In genomic region chr4:126275681-126276131, GRCm38 (mm10) we compare ENCODE assay signal across 12 mouse cellular contexts. TPM values are rescaled to one million over a fixed set of nuclear protein-coding genes. Genes with fewer than 3 reads are reported as not detected.
DNase-seq lines count a peak whose midpoint lies in the region; ATAC-seq and TF ChIP-seq lines count a peak whose summit lies in the region.
"Had no signal": no experiment of that assay in that cellular context is flagged by ENCODE, and none has a peak within 500 bp of the region (broad histone marks: within the 10 kb centered on the region; RNA-seq: fewer than 3 reads in every experiment).

No protein-coding gene starts in this region.

- no peak for DNase-seq in hindbrain, embryonic 11.5 days (ENCODE audit: low spot score)
- peak; percentile 34 for DNase-seq in lung, postnatal 36 days
- DNase-seq in lung, adult 2 months = no peak
- DNase-seq in cerebellum, adult 9-10 months = peak; percentile 86
- DNase-seq in B cell, adult 2 months = no peak
- DNase-seq in gastrocnemius, adult 8-10 months (ENCODE audit: low spot score in 2 of 2) = no peak

- no peaks in the 10 kb centered on the region; the same call in 1 of the 2 replicates for H3K4me1 ChIP-seq in hindbrain, embryonic 16.5 days (ENCODE audit: control insufficient read depth, insufficient read depth, low read depth, low read length)
- H3K4me1 ChIP-seq in hindbrain, embryonic 11.5 days (replicated peaks; ENCODE audit: control insufficient read depth, insufficient read depth, low read length) = no peaks in the 10 kb centered on the region
- no peaks in the 10 kb centered on the region for H3K4me1 ChIP-seq in lung, adult 2 months (ENCODE audit: control insufficient read depth, insufficient read depth, low read length)
- no peaks in the 10 kb centered on the region for H3K4me1 ChIP-seq in stomach, embryonic 16.5 days (ENCODE audit: control insufficient read depth, insufficient read depth, low read length)

- H3K36me3 ChIP-seq in hindbrain, embryonic 16.5 days (ENCODE audit: control insufficient read depth, insufficient read depth, low read length) = peaks cover 19% of the 10 kb centered on the region
- H3K36me3 ChIP-seq in hindbrain, embryonic 11.5 days (ENCODE audit: control insufficient read depth, insufficient read depth, low read length) = no peaks in the 10 kb centered on the region
- H3K36me3 ChIP-seq in stomach, embryonic 16.5 days (ENCODE audit: control insufficient read depth, insufficient read depth, low read length) = peaks cover 8% of the 10 kb centered on the region; the same call in 1 of the 2 replicates

- no peak overlapping the region for H3K4me2 ChIP-seq in hindbrain, embryonic 16.5 days (ENCODE audit: low read length)
- H3K4me2 ChIP-seq in hindbrain, embryonic 11.5 days (replicated peaks; ENCODE audit: low read depth, low read length) = no peak overlapping the region
- H3K4me2 ChIP-seq in stomach, embryonic 16.5 days (ENCODE audit: low read depth, low read length) = no peak overlapping the region
- H3K4me2 ChIP-seq: forebrain, embryonic 12.5 days had no signal

- H3K4me3 ChIP-seq in hindbrain, embryonic 16.5 days (ENCODE audit: low read length) = no peak overlapping the region
- no peak overlapping the region for H3K4me3 ChIP-seq in hindbrain, embryonic 11.5 days (ENCODE audit: low read depth, low read length)
- H3K4me3 ChIP-seq in lung, adult 2 months (replicated peaks; ENCODE audit: extremely low read depth, low read depth, low read length) = no peak overlapping the region
- H3K4me3 ChIP-seq in stomach, embryonic 16.5 days (replicated peaks; ENCODE audit: low read length) = no peak overlapping the region
- H3K4me3 ChIP-seq: forebrain, embryonic 12.5 days had no signal

- H3K9me3 ChIP-seq in hindbrain, embryonic 16.5 days (ENCODE audit: control insufficient read depth, low read length) = no peaks in the 10 kb centered on the region
- no peaks in the 10 kb centered on the region for H3K9me3 ChIP-seq in hindbrain, embryonic 11.5 days (ENCODE audit: control insufficient read depth, low read length)
- no peaks in the 10 kb centered on the region for H3K9me3 ChIP-seq in stomach, embryonic 16.5 days (replicated peaks; ENCODE audit: control insufficient read depth, low read length)
- H3K9me3 ChIP-seq: forebrain, embryonic 12.5 days had no signal

- TF ChIP-seq CTCF in lung, adult 2 months (IDR thresholded peaks at IDR 0.05; ENCODE audit: insufficient read depth, low read length) = no peak

- H3K27ac ChIP-seq in hindbrain, embryonic 16.5 days (ENCODE audit: low read depth, low read length) = no peak overlapping the region
- H3K27ac ChIP-seq in hindbrain, embryonic 11.5 days (ENCODE audit: low read depth, low read length) = no peak overlapping the region
- no peak overlapping the region for H3K27ac ChIP-seq in stomach, embryonic 16.5 days (ENCODE audit: low read length)
- H3K27ac ChIP-seq: forebrain, embryonic 12.5 days had no signal

- H3K27me3 ChIP-seq in hindbrain, embryonic 16.5 days (replicated peaks; ENCODE audit: control insufficient read depth, insufficient read depth, low read length) = no peaks in the 10 kb centered on the region
- H3K27me3 ChIP-seq in hindbrain, embryonic 11.5 days (ENCODE audit: control insufficient read depth, insufficient read depth, low read length) = no peaks in the 10 kb centered on the region
- H3K27me3 ChIP-seq in stomach, embryonic 16.5 days (ENCODE audit: control insufficient read depth, insufficient read depth, low read length) = no peaks in the 10 kb centered on the region
- H3K27me3 ChIP-seq: CH12.LX; forebrain, embryonic 12.5 days had no signal

- ATAC-seq in hindbrain, embryonic 16.5 days = no peak
- no peak for ATAC-seq in hindbrain, embryonic 11.5 days (ENCODE audit: low FRiP score)
- ATAC-seq in stomach, embryonic 16.5 days (ENCODE audit: insufficient read depth, low FRiP score) = peak; percentile 16; the same call in 1 of the 2 replicates

- H3K9ac ChIP-seq in hindbrain, embryonic 16.5 days (ENCODE audit: low read depth, low read length) = 0 out of 2 replicates have a peak overlapping the region, but pooled peaks have one; percentile 23
- H3K9ac ChIP-seq in hindbrain, embryonic 11.5 days (ENCODE audit: low read depth, low read length) = no peak overlapping the region
- no peak overlapping the region for H3K9ac ChIP-seq in stomach, embryonic 16.5 days (ENCODE audit: low read length)
- H3K9ac ChIP-seq: forebrain, embryonic 12.5 days had no signal

- no peak for TF ChIP-seq POLR2A in lung, adult 2 months (IDR thresholded peaks at IDR 0.05; ENCODE audit: borderline replicate concordance, extremely low read depth, low read depth, low read length)

- 73% methylated on average over 13 of the region's 13 CpGs for WGBS in hindbrain, embryonic 16.5 days
- 90% methylated on average over 13 of the region's 13 CpGs for WGBS in hindbrain, embryonic 11.5 days
- 77% methylated on average over 13 of the region's 13 CpGs for WGBS in lung, adult 2 months
- 78% methylated on average over 13 of the region's 13 CpGs for WGBS in stomach, embryonic 16.5 days

RNA-seq across cellular contexts. Expression of gene Col8a2, which starts 10.9 kb away (rescaled TPM):
- 5.8 and 6.8 TPM in 2 replicates for polyA plus RNA-seq in hindbrain, embryonic 16.5 days (2015; fragmentation: Nextera tagmentation; extraction: Ambion mirVana)
- polyA plus RNA-seq in hindbrain, embryonic 11.5 days (2014; fragmentation: Nextera tagmentation; extraction: Ambion mirVana) = 15.6 and 17.4 TPM in 2 replicates
- polyA plus RNA-seq in lung, adult 2 months (2012; rRNA removed) = 3.5 and 4.4 TPM in 2 replicates
- polyA plus RNA-seq in stomach, embryonic 16.5 days (2015; fragmentation: Nextera tagmentation; extraction: Ambion mirVana) = 7.6 and 11.1 TPM in 2 replicates
- total RNA-seq in gastrocnemius, adult 8-10 months (2022) = 1 to 10 TPM in 2 of 4 experiments, under 1 TPM in 2; 0.46 to 1.6 (median 1.1) TPM
- total RNA-seq: CH12.LX; common myeloid progenitor, adult 5-6 weeks; megakaryocyte, adult 5-6 weeks had no signal

RNA-seq across cellular contexts. Expression of gene Trappc3, which starts 13.6 kb away (rescaled TPM):
- 179 and 199 TPM in 2 replicates for polyA plus RNA-seq in hindbrain, embryonic 16.5 days (2015; fragmentation: Nextera tagmentation; extraction: Ambion mirVana)
- 17.8 and 39.1 TPM in 2 replicates for polyA plus RNA-seq in hindbrain, embryonic 11.5 days (2014; fragmentation: Nextera tagmentation; extraction: Ambion mirVana)
- 31.7 and 51.1 TPM in 2 replicates for polyA plus RNA-seq in lung, adult 2 months (2012; rRNA removed)
- 97.2 and 103 TPM in 2 replicates for polyA plus RNA-seq in stomach, embryonic 16.5 days (2015; fragmentation: Nextera tagmentation; extraction: Ambion mirVana)
- 10 to 100 TPM; 19.7 to 23.2 (median 22.3) TPM for total RNA-seq in gastrocnemius, adult 8-10 months (2022)

RNA-seq across cellular contexts. Expression of gene Map7d1, which starts 19.6 kb away (rescaled TPM):
- polyA plus RNA-seq in hindbrain, embryonic 16.5 days (2015; fragmentation: Nextera tagmentation; extraction: Ambion mirVana) = 59.8 and 71.7 TPM in 2 replicates
- 54.6 and 65.5 TPM in 2 replicates for polyA plus RNA-seq in hindbrain, embryonic 11.5 days (2014; fragmentation: Nextera tagmentation; extraction: Ambion mirVana)
- 153 and 194 TPM in 2 replicates for polyA plus RNA-seq in lung, adult 2 months (2012; rRNA removed)
- polyA plus RNA-seq in stomach, embryonic 16.5 days (2015; fragmentation: Nextera tagmentation; extraction: Ambion mirVana) = 14.4 and 20.0 TPM in 2 replicates
- 100 to 1,000 TPM; 138 to 195 (median 173) TPM for total RNA-seq in gastrocnemius, adult 8-10 months (2022)

RNA-seq across cellular contexts. Expression of gene Adprhl2, which starts 45.8 kb away (rescaled TPM):
- polyA plus RNA-seq in hindbrain, embryonic 16.5 days (2015; fragmentation: Nextera tagmentation; extraction: Ambion mirVana) = 83.1 and 84.1 TPM in 2 replicates
- 39.2 and 39.3 TPM in 2 replicates for polyA plus RNA-seq in hindbrain, embryonic 11.5 days (2014; fragmentation: Nextera tagmentation; extraction: Ambion mirVana)
- polyA plus RNA-seq in lung, adult 2 months (2012; rRNA removed) = 42.2 and 49.0 TPM in 2 replicates
- polyA plus RNA-seq in stomach, embryonic 16.5 days (2015; fragmentation: Nextera tagmentation; extraction: Ambion mirVana) = 55.5 and 55.6 TPM in 2 replicates
- total RNA-seq in gastrocnemius, adult 8-10 months (2022) = 1 to 10 TPM; 8.1 to 9.5 (median 9.0) TPM

RNA-seq across cellular contexts. Expression of gene Tekt2, which starts 49.8 kb away (rescaled TPM):
- 11.8 and 13.5 TPM in 2 replicates for polyA plus RNA-seq in hindbrain, embryonic 16.5 days (2015; fragmentation: Nextera tagmentation; extraction: Ambion mirVana)
- 3.0 and 3.8 TPM in 2 replicates for polyA plus RNA-seq in hindbrain, embryonic 11.5 days (2014; fragmentation: Nextera tagmentation; extraction: Ambion mirVana)
- 12.9 and 18.6 TPM in 2 replicates for polyA plus RNA-seq in lung, adult 2 months (2012; rRNA removed)
- polyA plus RNA-seq in stomach, embryonic 16.5 days (2015; fragmentation: Nextera tagmentation; extraction: Ambion mirVana) = 7.9 and 8.0 TPM in 2 replicates
- under 1 TPM in 3 of 4 experiments, not detected in 1; 0.17 to 0.87 (median 0.40) TPM for total RNA-seq in gastrocnemius, adult 8-10 months (2022)
- total RNA-seq: common myeloid progenitor, adult 5-6 weeks had no signal

Comparison
In these comparisons a context has a peak if more than half of its experiments do, and no peak if none do; other contexts are left out.
1. DNase-seq: peak in lung, postnatal 36 days (single experiment) and cerebellum, adult 9-10 months (single experiment); none in hindbrain, embryonic 11.5 days (single experiment), lung, adult 2 months (single experiment), B cell, adult 2 months (0 of 2) and gastrocnemius, adult 8-10 months (0 of 2).